Mouse (Mus musculus) central nervous system, embryonic 11.5 days (tissue): ENCODE data around the gene Ehd1. TPM values are rescaled to one million over a fixed set of nuclear protein-coding genes. Genes with fewer than 3 reads are reported as not detected.

ENCODE experiments used
- polyA plus RNA-seq: library from polyadenylated mRNA; depleted of rRNA; stranded (reverse); fragments of >200 nt; gene quantifications from 2 replicates; pipeline ENCODE4 v1.2.3, GENCODE M21; 2012; rRNA removed

Gene Ehd1
- 143 and 275 TPM in 2 replicates for polyA plus RNA-seq

GRCm38 (mm10) chr19:6276426-6277421 is at the start of gene Ehd1:
Gene Ehd1 (plus strand): TSS chr19:6276725.

GRCm38 (mm10) chr19:6235084-6236052 is 41.2 kb upstream of the Ehd1 start, which contains the start of gene Ppp2r5b:
Gene Ppp2r5b (minus strand): TSS chr19:6235872.

GRCm38 (mm10) chr19:6241274-6242107 is 35.0 kb upstream of the Ehd1 start, which contains the start of gene Atg2a:
Gene Atg2a (plus strand): TSS chr19:6241668.

GRCm38 (mm10) chr19:6306137-6306551 is 29.6 kb downstream of the Ehd1 start, which contains the start of gene Cdc42bpg:
Gene Cdc42bpg (plus strand): TSS chr19:6306456.

GRCm38 (mm10) chr19:6334673-6335457 is 58.3 kb downstream of the Ehd1 start, which contains the start of gene Men1:
Gene Men1 (plus strand): TSS chr19:6334979.

GRCm38 (mm10) chr19:6340524-6341452 is 64.3 kb downstream of the Ehd1 start, which contains the start of gene Map4k2:
Gene Map4k2 (plus strand): TSS chr19:6341135.

Other genes with a start within 250 kb of the Ehd1 start
- gene Syvn1, start 230.1 kb upstream of the Ehd1 start, polyA plus RNA-seq = 29.2 and 32.8 TPM in 2 replicates
- gene Mrpl49, start 218.9 kb upstream of the Ehd1 start, polyA plus RNA-seq = 53.7 and 58.8 TPM in 2 replicates
- 1,645 and 2,151 TPM in 2 replicates for gene Fau, start 218.9 kb upstream of the Ehd1 start, polyA plus RNA-seq
- 27.7 and 31.3 TPM in 2 replicates for gene Znhit2, start 215.5 kb upstream of the Ehd1 start, polyA plus RNA-seq
- 42.8 and 53.5 TPM in 2 replicates for gene Tm7sf2, start 208.4 kb upstream of the Ehd1 start, polyA plus RNA-seq
- gene Vps51, start 199.5 kb upstream of the Ehd1 start, polyA plus RNA-seq = 74.8 and 88.1 TPM in 2 replicates
- gene Tmem262, start 196.7 kb upstream of the Ehd1 start, polyA plus RNA-seq = 0.16 and 0.39 TPM in 2 replicates
- gene Gm28374, start 194.5 kb upstream of the Ehd1 start, polyA plus RNA-seq = 0.67 and 1.7 TPM in 2 replicates
- 47.5 and 73.8 TPM in 2 replicates for gene Zfpl1, start 191.8 kb upstream of the Ehd1 start, polyA plus RNA-seq
- 35.9 and 39.7 TPM in 2 replicates for gene Cdca5, start 191.7 kb upstream of the Ehd1 start, polyA plus RNA-seq
- gene AC131692.1, start 182.3 kb upstream of the Ehd1 start, polyA plus RNA-seq = 1.3 and 1.6 TPM in 2 replicates
- gene Naaladl1, start 170.9 kb upstream of the Ehd1 start, polyA plus RNA-seq = 2.8 and 3.9 TPM in 2 replicates
- gene Sac3d1, start 158.1 kb upstream of the Ehd1 start, polyA plus RNA-seq = 41.9 and 69.7 TPM in 2 replicates
- 27.4 and 36.9 TPM in 2 replicates for gene Snx15, start 148.4 kb upstream of the Ehd1 start, polyA plus RNA-seq
- gene Batf2, start 135.7 kb upstream of the Ehd1 start, polyA plus RNA-seq = not detected in 2 replicates
- gene Arl2, start 135.2 kb upstream of the Ehd1 start, polyA plus RNA-seq = 55.9 and 75.4 TPM in 2 replicates
- not detected in 2 replicates for gene Majin, start 92.3 kb upstream of the Ehd1 start, polyA plus RNA-seq
- gene Gpha2, start 50.3 kb upstream of the Ehd1 start, polyA plus RNA-seq = 0.16 and 1.1 TPM in 2 replicates
- 35.9 and 56.4 TPM in 2 replicates for gene Ppp2r5b, start 40.9 kb upstream of the Ehd1 start, polyA plus RNA-seq
- 11.8 and 15.7 TPM in 2 replicates for gene Atg2a, start 35.1 kb upstream of the Ehd1 start, polyA plus RNA-seq
- gene Cdc42bpg, start 29.7 kb downstream of the Ehd1 start, polyA plus RNA-seq = 6.8 and 8.0 TPM in 2 replicates
- 84.2 and 116 TPM in 2 replicates for gene Men1, start 58.3 kb downstream of the Ehd1 start, polyA plus RNA-seq
- gene Map4k2, start 64.4 kb downstream of the Ehd1 start, polyA plus RNA-seq = 52.5 and 65.3 TPM in 2 replicates
- 223 and 269 TPM in 2 replicates for gene Sf1, start 87.0 kb downstream of the Ehd1 start, polyA plus RNA-seq
- gene Pygm, start 107.7 kb downstream of the Ehd1 start, polyA plus RNA-seq = 6.3 and 8.2 TPM in 2 replicates
- 24.6 and 28.9 TPM in 2 replicates for gene Rasgrp2, start 122.6 kb downstream of the Ehd1 start, polyA plus RNA-seq
- gene Nrxn2, start 142.0 kb downstream of the Ehd1 start, polyA plus RNA-seq = 33.9 and 37.2 TPM in 2 replicates